Mouse (Mus musculus): ENCODE measurements around the gene Zfp978. TPM values are rescaled to one million over a fixed set of nuclear protein-coding genes. Genes with fewer than 3 reads are reported as not detected.
"Not testable (repeated sequence)": the region's sequence is repeated elsewhere in the genome, so short reads cannot be mapped to it uniquely, and the experiment has no call there.

Zfp978 gene
- polyA plus RNA-seq, 1 experiment, result not detected

- DNase-seq (ENCODE audit: low read depth), result not testable (repeated sequence)
Observed at GRCm38 (mm10) chr4:147350541-147350940, 10.6 kb upstream of the Zfp978 start.

- not testable (repeated sequence) for DNase-seq (ENCODE audit: low read depth)
Observed at GRCm38 (mm10) chr4:147351376-147351980, 9.6 kb upstream of the Zfp978 start.

- not testable (repeated sequence) for DNase-seq (ENCODE audit: low read depth)
Observed at GRCm38 (mm10) chr4:147353626-147354025, 7.5 kb upstream of the Zfp978 start.

GRCm38 (mm10) chr4:147356042-147356441, 5.1 kb upstream of the Zfp978 start:
- DNase-seq (ENCODE audit: low read depth), result not testable (repeated sequence)

GRCm38 (mm10) chr4:147357195-147357594, 3.9 kb upstream of the Zfp978 start:
- DNase-seq (ENCODE audit: low read depth), result not testable (repeated sequence)

- not testable (repeated sequence) for DNase-seq (ENCODE audit: low read depth)
Observed at GRCm38 (mm10) chr4:147361872-147362271, 769 bp downstream of the Zfp978 start.

- DNase-seq (ENCODE audit: low read depth), result not testable (repeated sequence)
Observed at GRCm38 (mm10) chr4:147369564-147369963, 8.5 kb downstream of the Zfp978 start.

GRCm38 (mm10) chr4:147383199-147383598, 22.1 kb downstream of the Zfp978 start:
- not testable (repeated sequence) for DNase-seq (ENCODE audit: low read depth)

- DNase-seq (ENCODE audit: low read depth), result not testable (repeated sequence)
Observed at GRCm38 (mm10) chr4:147397201-147397600, 36.1 kb downstream of the Zfp978 start.

GRCm38 (mm10) chr4:147397934-147398682, 37.0 kb downstream of the Zfp978 start:
- not testable (repeated sequence) for DNase-seq (ENCODE audit: low read depth)

GRCm38 (mm10) chr4:147398741-147399140, 37.6 kb downstream of the Zfp978 start:
- DNase-seq (ENCODE audit: low read depth), result not testable (repeated sequence)

GRCm38 (mm10) chr4:147399505-147399904, 38.4 kb downstream of the Zfp978 start:
- not testable (repeated sequence) for DNase-seq (ENCODE audit: low read depth)

GRCm38 (mm10) chr4:147400031-147400847, 39.1 kb downstream of the Zfp978 start:
- DNase-seq (ENCODE audit: low read depth), result not testable (repeated sequence)

GRCm38 (mm10) chr4:147400848-147401715, 40.0 kb downstream of the Zfp978 start:
- not testable (repeated sequence) for DNase-seq (ENCODE audit: low read depth)

- DNase-seq (ENCODE audit: low read depth), result not testable (repeated sequence)
Observed at GRCm38 (mm10) chr4:147401736-147402506, 40.8 kb downstream of the Zfp978 start.

- not testable (repeated sequence) for DNase-seq (ENCODE audit: low read depth)
Observed at GRCm38 (mm10) chr4:147402507-147402890, 41.4 kb downstream of the Zfp978 start.

GRCm38 (mm10) chr4:147403509-147403908, 42.4 kb downstream of the Zfp978 start:
- not testable (repeated sequence) for DNase-seq (ENCODE audit: low read depth)

- DNase-seq (ENCODE audit: low read depth), result not testable (repeated sequence)
Observed at GRCm38 (mm10) chr4:147403931-147404913, 43.1 kb downstream of the Zfp978 start.

Measured in gonadal fat pad, adult 2 months (tissue).